Mouse (Mus musculus): Measurements from ENCODE around the gene Nudt16l1.

The Nudt16l1 gene

GRCm38 (mm10) chr16:4913783-4914735, 24.5 kb upstream of the Nudt16l1 start:
- DNase-seq (ENCODE audit: low spot score in 2 of 2): peak; percentile 78 to 94

DNA sequence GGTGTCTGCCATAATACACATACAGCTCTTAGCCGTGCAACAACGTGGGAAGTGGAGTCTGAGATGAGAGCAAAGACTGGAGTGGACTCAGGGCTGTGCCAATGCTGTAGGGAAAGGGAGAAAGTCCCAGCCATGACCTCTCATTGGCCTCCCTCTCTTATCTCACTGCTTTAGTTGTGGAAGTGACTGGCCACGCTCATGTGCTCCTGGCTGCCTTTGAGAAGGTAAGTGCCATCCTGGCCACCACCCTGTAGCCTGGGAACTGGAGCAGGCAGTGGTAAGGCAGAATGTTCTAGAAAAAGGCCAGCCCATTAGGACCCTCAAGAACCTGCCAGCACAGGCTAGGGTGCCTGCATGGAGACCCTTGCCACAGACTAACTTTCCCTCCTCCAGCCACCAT, 22.6 kb upstream of the Nudt16l1 start:
- DNase-seq (ENCODE audit: low spot score in 2 of 2): no peak

GRCm38 (mm10) chr16:4916608-4917007, 22.0 kb upstream of the Nudt16l1 start:
- DNase-seq (ENCODE audit: low spot score in 2 of 2): no peak

DNA sequence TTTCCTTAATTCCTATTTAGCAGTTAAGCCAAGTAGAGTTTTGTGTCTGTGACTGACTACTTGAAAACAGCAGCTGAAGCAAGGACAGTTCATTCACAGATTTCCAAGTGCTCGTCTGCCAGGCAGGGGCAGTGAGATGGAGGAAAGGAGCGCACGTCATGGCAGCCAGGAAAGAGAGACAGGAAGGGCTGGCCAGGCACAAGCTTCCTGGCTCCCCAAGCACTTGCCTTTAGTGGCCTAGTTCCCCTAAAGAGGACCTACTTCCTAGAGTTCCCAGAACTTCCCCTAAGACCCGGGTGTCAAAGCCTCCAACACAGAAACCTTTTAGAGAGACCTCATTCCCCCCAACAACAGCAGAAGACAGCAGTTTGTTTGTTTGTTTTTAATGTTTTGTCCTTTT, 18.0 kb upstream of the Nudt16l1 start:
- DNase-seq (ENCODE audit: low spot score in 2 of 2): no peak

DNA sequence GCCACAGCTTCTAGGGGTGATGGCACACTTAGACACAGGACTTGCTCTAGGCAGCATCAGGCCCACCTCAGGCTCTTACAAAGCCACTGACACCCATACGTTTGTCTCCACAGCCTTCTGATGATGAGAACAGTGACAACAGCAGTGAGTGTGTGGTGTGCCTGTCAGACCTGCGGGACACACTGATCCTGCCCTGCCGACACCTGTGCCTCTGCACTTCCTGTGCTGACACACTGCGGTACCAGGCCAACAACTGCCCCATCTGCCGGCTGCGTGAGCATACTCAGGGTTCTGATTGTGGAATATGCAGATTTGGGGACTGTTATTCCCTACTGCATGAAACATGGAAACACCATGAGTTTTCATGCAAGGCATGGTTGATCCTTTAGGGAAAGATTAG, 16.1 kb upstream of the Nudt16l1 start:
- no peak for DNase-seq (ENCODE audit: low spot score in 2 of 2)

GRCm38 (mm10) chr16:4923996-4924395, 14.6 kb upstream of the Nudt16l1 start:
- DNase-seq (ENCODE audit: low spot score in 2 of 2): no peak

DNA sequence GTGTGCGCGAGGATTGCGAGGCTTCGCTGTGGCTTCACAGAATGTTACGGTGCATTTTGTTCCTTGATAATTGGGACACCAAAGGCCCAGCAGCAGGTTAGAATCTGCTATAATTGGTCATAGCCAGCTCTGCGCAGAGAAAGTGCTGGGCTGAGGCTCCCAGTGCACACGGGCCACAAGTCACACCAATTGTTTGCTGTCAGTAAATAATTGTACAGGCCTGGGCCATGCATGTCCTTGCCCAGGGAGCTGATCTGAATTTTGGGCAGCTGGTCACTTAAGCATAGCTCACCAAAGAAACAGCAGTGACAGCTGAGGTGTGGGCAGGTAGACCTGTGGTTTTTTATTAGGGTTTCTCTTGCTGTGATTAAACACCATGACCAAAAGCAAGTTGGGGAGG, 10.6 kb upstream of the Nudt16l1 start:
- no peak for DNase-seq (ENCODE audit: low spot score in 2 of 2)

DNA sequence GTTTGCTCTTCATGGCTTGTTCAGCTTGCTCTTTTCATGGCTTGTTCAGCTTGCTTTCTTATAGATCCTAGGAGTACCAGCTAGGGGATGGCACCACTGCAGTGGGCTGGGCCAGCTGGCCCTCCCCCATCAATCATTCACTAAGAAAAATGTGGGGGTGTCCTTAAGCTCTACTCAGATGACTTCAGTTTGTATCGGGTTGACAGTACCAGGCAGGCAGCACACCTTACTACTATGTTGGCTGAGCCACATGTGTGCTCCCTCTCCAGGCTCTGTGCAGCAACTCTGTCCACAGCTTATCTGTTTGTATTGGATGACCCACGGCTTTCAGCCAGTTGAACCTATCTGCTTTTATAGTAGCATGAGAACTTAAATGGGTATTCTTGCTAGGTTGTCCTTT, 10.1 kb upstream of the Nudt16l1 start:
- no peak for DNase-seq (ENCODE audit: low spot score in 2 of 2)

DNA sequence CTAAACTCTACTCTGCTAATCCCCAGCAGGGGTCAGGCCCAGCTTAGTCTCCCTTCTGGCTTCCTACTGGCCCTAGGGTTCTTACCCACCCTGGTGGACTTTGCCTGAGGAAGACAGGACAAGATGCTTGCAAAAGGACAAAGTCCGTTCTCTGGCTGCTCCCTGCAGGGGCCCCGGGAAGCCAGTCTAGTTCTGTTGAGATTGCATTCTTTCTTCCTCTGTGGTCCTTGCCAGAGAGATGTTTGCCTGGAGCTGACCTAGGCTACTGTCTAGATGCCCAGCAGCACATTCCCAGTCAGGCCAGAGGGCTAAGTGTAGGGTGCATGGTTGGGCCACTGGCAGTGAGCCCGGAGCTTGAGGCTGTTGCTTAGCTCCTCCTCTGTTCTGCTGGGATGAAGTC, 6.1 kb upstream of the Nudt16l1 start:
- DNase-seq (ENCODE audit: low spot score in 2 of 2): no peak

- no peak for DNase-seq (ENCODE audit: low spot score in 2 of 2)
Measured at GRCm38 (mm10) chr16:4935430-4935829, 3.1 kb upstream of the Nudt16l1 start.

DNA sequence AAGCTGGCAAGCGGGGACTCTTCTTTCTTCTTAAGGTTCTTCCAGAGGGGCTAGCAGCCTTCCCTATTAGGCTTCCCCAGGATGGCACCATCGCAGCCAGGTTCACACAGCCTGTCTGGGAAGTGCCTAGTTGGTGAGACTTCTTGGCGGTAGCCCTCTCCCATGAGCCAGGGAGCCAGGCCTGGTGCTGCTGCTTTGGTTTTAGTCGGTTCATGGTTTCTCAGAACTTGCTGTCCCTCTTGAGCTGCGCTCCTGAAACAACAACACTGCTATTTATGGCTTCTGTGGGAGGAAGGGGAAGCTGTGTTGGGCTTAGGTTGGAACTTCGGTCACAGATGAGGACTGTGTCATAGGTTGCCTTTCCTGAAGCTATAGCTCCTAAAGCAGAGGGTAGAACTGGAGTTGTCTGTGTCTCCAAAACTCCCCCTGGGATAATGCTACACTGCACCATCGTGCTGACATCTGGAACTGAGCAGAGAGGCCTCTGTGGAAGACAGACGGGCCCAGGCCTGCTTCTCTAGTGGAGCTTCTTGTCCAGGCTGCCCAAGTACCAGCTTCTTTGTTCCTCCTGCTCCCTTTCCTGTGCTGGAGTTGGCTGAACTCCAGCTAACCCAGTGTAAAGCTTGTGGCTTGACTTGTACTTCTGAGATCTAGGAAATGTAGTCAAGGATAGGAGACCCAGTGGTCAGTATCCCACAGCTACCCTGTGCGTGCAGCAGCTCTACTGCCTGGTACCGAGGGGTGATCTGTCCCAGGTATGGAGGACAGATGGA, 2.4 kb upstream of the Nudt16l1 start:
- DNase-seq (ENCODE audit: low spot score in 2 of 2): no peak

DNA sequence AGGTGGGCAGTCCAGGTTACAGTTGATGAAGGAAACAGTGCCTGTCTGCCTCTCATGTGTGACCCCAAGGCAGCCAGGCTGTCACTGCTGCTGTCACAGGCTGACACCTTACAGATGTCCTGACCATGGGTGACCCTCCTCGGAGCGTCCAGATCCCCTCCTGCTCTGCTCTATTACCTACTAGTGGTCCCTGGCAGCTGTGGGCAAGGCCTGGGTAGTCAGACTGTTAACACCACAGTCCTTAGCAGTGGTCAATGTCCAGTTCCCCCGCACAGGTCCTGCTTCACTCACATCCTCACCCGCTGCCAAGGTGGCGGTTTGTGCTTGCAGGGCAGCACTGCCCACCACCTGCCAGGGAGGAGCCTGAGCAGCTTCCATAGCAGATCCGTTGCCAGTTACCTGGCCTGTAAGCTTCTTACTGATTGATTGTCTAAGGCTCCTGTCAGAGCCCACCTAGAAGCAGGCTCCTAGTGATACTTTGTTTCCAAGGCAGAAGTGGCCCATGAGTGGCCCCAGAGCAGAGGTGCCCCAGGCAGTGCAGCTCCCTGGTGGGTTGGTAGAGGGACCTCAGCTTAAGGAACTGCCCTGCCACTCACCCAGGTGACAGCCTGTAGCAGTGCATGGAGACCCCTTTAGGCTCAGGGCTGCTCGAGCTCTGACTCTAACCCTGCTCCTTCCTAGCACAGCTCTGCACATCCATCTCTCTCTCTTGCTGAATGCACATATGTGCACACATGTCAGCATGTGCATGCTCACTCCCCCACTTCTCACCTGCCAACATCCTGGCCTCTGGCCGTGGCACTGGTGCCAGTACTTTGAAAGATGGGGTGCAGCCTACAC, 990 bp upstream of the Nudt16l1 start:
- DNase-seq (ENCODE audit: low spot score in 2 of 2): no peak

DNA sequence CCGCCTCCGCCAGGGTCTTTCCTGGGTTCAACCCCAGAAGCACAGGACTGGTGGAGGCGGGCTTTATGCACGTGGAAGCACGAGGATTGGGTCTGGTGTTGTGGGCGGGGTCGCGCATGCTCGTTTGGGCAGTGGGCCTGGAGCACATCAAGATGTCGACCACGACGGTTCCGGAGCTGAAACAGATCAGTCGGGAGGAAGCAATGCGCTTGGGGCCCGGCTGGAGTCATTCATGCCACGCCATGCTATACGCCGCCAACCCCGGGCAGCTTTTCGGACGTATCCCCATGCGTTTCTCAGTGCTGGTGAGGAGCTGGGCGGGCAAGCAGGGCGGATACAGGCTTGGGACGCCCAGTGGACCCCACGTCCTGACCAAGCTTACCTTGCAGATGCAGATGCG, 428 bp downstream of the Nudt16l1 start:
- peak; percentile 90 to 96 for DNase-seq (ENCODE audit: low spot score in 2 of 2)

DNA sequence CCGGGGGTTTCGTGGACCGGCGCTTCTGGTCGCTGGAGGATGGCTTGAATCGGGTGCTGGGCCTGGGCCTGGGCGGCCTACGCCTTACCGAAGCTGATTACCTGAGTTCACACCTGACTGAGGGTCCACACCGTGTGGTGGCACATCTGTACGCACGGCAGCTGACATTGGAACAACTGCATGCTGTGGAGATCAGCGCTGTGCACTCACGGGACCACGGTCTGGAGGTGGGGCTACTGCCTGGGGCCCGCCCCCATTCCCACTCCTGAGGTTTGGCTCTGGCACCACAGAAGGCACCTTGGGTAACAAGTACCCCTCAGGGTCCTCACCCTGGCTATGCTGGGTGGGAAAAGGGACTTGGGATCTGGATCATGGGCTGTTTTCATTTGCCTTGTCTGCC, 851 bp downstream of the Nudt16l1 start:
- peak in 1 of 2 experiments; percentile 52 for DNase-seq (ENCODE audit: low spot score in 2 of 2)

GRCm38 (mm10) chr16:4940311-4940850, 1.8 kb downstream of the Nudt16l1 start:
- no peak for DNase-seq (ENCODE audit: low spot score in 2 of 2)

DNA sequence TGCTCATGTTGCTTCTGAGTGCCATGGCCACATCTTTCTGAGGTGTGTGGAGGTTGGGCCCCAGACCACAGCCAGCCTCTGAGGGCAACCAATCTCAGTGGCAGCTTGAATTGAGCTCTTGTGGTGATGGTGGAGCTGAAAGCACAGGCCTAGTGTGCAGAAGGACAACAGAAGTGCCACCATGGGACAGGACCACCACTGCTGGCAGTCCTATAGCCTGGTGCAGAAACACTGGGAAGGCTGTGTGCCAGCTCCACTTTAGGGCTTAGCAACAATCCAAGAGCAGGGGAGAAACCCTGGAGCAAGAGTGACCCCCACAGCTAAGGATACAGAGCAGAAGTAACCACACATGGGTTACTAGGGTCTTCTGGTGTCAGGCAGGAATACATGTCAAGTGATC, 2.5 kb downstream of the Nudt16l1 start:
- DNase-seq (ENCODE audit: low spot score in 2 of 2): no peak

DNA sequence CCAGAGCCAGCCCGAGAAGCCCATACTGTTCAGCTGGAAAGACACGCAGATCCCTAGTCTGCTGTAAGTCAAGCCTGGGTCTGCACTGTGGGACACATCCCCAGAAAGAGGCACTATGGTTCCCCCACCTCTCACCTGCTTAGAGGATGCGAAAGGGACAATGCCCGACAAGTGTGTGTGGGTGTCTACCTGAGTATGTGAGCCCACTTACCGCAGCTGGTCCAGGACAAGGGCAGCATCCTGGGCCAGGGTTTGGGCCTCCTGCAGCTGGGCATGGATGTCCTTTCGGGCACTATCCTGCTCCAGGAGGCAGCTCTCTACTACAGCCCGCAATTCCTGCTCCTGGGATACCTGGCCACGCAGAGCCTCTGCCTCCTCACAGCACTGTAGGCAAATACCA, 4.3 kb downstream of the Nudt16l1 start:
- DNase-seq (ENCODE audit: low spot score in 2 of 2): no peak

- no peak for DNase-seq (ENCODE audit: low spot score in 2 of 2)
Measured at GRCm38 (mm10) chr16:4943431-4943830, 4.9 kb downstream of the Nudt16l1 start.

GRCm38 (mm10) chr16:4945415-4945814, 6.9 kb downstream of the Nudt16l1 start:
- no peak for DNase-seq (ENCODE audit: low spot score in 2 of 2)

DNA sequence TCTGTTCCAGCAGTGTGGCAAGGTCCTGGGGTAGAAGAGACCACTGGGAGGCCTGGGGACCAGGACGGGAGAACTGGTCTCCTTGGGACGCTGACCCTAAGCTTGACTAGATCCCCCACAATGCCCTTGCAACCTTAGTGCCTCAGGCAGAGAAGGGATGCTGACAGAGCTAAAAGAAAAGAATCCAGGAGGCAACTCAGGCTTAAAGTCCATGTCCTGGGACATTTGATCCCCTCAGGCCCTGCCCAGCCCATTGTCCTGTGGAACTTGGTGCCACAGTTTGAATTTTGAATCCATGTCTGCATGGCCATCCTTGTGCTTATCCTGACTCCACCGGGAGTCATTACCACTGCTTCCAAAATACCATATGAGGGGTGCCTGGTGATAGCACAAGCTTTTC, 7.6 kb downstream of the Nudt16l1 start:
- DNase-seq (ENCODE audit: low spot score in 2 of 2): no peak

GRCm38 (mm10) chr16:4947378-4947777, 8.8 kb downstream of the Nudt16l1 start:
- DNase-seq (ENCODE audit: low spot score in 2 of 2): no peak

DNA sequence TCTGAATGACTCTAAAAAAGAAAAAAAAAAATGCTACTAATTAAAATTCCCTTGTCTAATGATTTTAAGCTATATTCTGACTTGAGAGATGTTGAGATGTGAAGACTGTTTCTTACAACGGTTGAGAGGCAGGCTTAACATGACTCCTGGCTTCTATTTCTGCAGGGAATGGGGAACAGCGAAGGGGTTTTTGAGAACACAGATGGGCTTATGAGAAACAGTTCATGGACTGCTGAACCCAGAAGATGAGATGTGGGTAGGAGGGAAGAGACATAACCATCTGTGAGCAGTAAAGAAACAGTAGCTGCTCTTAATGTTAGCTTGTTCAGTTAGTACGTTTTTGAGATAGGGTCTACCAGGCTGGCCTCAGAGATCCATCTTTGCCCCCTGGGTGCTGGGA, 18.0 kb downstream of the Nudt16l1 start:
- no peak for DNase-seq (ENCODE audit: low spot score in 2 of 2)

Measured in left cerebral cortex, adult 9 months (tissue).